Mouse (Mus musculus): Measurements from ENCODE around the gene Trim45. TPM values are rescaled to one million over a fixed set of nuclear protein-coding genes. Genes with fewer than 3 reads are reported as not detected.

The Trim45 gene
- polyA plus RNA-seq, 2 experiments: 4.3 to 12.8 TPM

GRCm38 (mm10) chr3:100908594-100908993 is 13.4 kb upstream of the Trim45 start:
- DNase-seq (ENCODE audit: low spot score): peak; percentile 48
- ATAC-seq (ENCODE audit: low FRiP score, low read depth): peak; percentile 62; the same call in 1 of the 2 replicates
- H3K27ac ChIP-seq (replicated peaks; ENCODE audit: low read depth, low read length): no peak overlapping the region

GRCm38 (mm10) chr3:100910621-100911020 is 11.4 kb upstream of the Trim45 start:
- peaks cover 13% of the 10 kb centered on the region for H3K4me1 ChIP-seq (ENCODE audit: control insufficient read depth, insufficient read depth, low read length)
- H3K9ac ChIP-seq (ENCODE audit: low read depth, low read length, severe bottlenecking): no peak overlapping the region
- no peaks in the 10 kb centered on the region for H3K27me3 ChIP-seq (ENCODE audit: control insufficient read depth, insufficient read depth, low read length)
- no peak overlapping the region for H3K4me3 ChIP-seq (replicated peaks; ENCODE audit: low read length)
- H3K27ac ChIP-seq (replicated peaks; ENCODE audit: low read depth, low read length): no peak overlapping the region
- H3K9me3 ChIP-seq (ENCODE audit: control insufficient read depth, low read length): no peaks in the 10 kb centered on the region
- DNase-seq (ENCODE audit: low spot score): peak; percentile 18
- H3K36me3 ChIP-seq (ENCODE audit: control insufficient read depth, insufficient read depth, low read length): no peaks in the 10 kb centered on the region
- no peak overlapping the region for H3K4me2 ChIP-seq (replicated peaks; ENCODE audit: low read depth, low read length, severe bottlenecking)
- ATAC-seq (ENCODE audit: low FRiP score, low read depth): 0 out of 2 replicates have a peak, but pooled peaks have one; percentile 14
- TF ChIP-seq POLR2A (IDR thresholded peaks at IDR 0.05; ENCODE audit: borderline replicate concordance, extremely low read depth, insufficient read depth, insufficient read length): no peak
- 37% methylated on average over 5 of the region's 5 CpGs for WGBS

More at GRCm38 (mm10) chr3:100908594-100908993, 13.4 kb upstream of the Trim45 start:
- TF ChIP-seq POLR2A (IDR thresholded peaks at IDR 0.05; ENCODE audit: borderline replicate concordance, extremely low read depth, insufficient read depth, insufficient read length): no peak
- H3K27me3 ChIP-seq (ENCODE audit: control insufficient read depth, insufficient read depth, low read length): no peaks in the 10 kb centered on the region
- H3K4me1 ChIP-seq (ENCODE audit: control insufficient read depth, insufficient read depth, low read length): peaks cover 13% of the 10 kb centered on the region
- H3K4me2 ChIP-seq (replicated peaks; ENCODE audit: low read depth, low read length, severe bottlenecking): no peak overlapping the region
- no peaks in the 10 kb centered on the region for H3K36me3 ChIP-seq (ENCODE audit: control insufficient read depth, insufficient read depth, low read length)
- no peaks in the 10 kb centered on the region for H3K9me3 ChIP-seq (ENCODE audit: control insufficient read depth, low read length)
- no peak overlapping the region for H3K9ac ChIP-seq (ENCODE audit: low read depth, low read length, severe bottlenecking)
- no peak overlapping the region for H3K4me3 ChIP-seq (replicated peaks; ENCODE audit: low read length)
- WGBS: 29% methylated on average over 6 of the region's 6 CpGs

- no peak for DNase-seq (ENCODE audit: low spot score)
- 46% methylated on average over 9 of the region's 9 CpGs for WGBS
- Histone ChIP-seq H3K27me3 (ENCODE audit: control insufficient read depth, insufficient read depth, low read length) (no peaks in the 10 kb centered on the region), H3K4me3 (replicated peaks; ENCODE audit: low read length) (no peak overlapping the region), H3K27ac (replicated peaks; ENCODE audit: low read depth, low read length) (no peak overlapping the region), H3K4me1 (ENCODE audit: control insufficient read depth, insufficient read depth, low read length) (peaks cover 13% of the 10 kb centered on the region), H3K36me3 (ENCODE audit: control insufficient read depth, insufficient read depth, low read length) (no peaks in the 10 kb centered on the region), H3K4me2 (replicated peaks; ENCODE audit: low read depth, low read length, severe bottlenecking) (no peak overlapping the region), H3K9ac (ENCODE audit: low read depth, low read length, severe bottlenecking) (no peak overlapping the region), H3K9me3 (ENCODE audit: control insufficient read depth, low read length) (no peaks in the 10 kb centered on the region)
- no peak for TF ChIP-seq POLR2A (IDR thresholded peaks at IDR 0.05; ENCODE audit: borderline replicate concordance, extremely low read depth, insufficient read depth, insufficient read length)
- ATAC-seq (ENCODE audit: low FRiP score, low read depth): peak; percentile 51
These were observed 11.0 kb upstream of the Trim45 start for GRCm38 (mm10) chr3:100911026-100911425.

- Histone ChIP-seq H3K9me3 (ENCODE audit: control insufficient read depth, low read length) (no peaks in the 10 kb centered on the region), H3K9ac (ENCODE audit: low read depth, low read length, severe bottlenecking) (no peak overlapping the region), H3K4me1 (ENCODE audit: control insufficient read depth, insufficient read depth, low read length) (peaks cover 13% of the 10 kb centered on the region), H3K27ac (replicated peaks; ENCODE audit: low read depth, low read length) (peak overlapping the region; percentile 5; the same call in 1 of the 2 replicates), H3K27me3 (ENCODE audit: control insufficient read depth, insufficient read depth, low read length) (no peaks in the 10 kb centered on the region), H3K36me3 (ENCODE audit: control insufficient read depth, insufficient read depth, low read length) (no peaks in the 10 kb centered on the region), H3K4me3 (replicated peaks; ENCODE audit: low read length) (no peak overlapping the region), H3K4me2 (replicated peaks; ENCODE audit: low read depth, low read length, severe bottlenecking) (no peak overlapping the region)
- no peak for DNase-seq (ENCODE audit: low spot score)
- peak; percentile 25; the same call in 1 of the 2 replicates for ATAC-seq (ENCODE audit: low FRiP score, low read depth)
- 41% methylated on average over 7 of the region's 7 CpGs for whole genome bisulfite sequencing
- no peak for TF ChIP-seq POLR2A (IDR thresholded peaks at IDR 0.05; ENCODE audit: borderline replicate concordance, extremely low read depth, insufficient read depth, insufficient read length)
These were observed 10.3 kb upstream of the Trim45 start for GRCm38 (mm10) chr3:100911498-100912213.

GRCm38 (mm10) chr3:100916844-100917243 is 5.2 kb upstream of the Trim45 start:
- TF ChIP-seq POLR2A (IDR thresholded peaks at IDR 0.05; ENCODE audit: borderline replicate concordance, extremely low read depth, insufficient read depth, insufficient read length): no peak
- no peaks in the 10 kb centered on the region for H3K27me3 ChIP-seq (ENCODE audit: control insufficient read depth, insufficient read depth, low read length)
- H3K36me3 ChIP-seq (ENCODE audit: control insufficient read depth, insufficient read depth, low read length): no peaks in the 10 kb centered on the region
- H3K4me2 ChIP-seq (replicated peaks; ENCODE audit: low read depth, low read length, severe bottlenecking): no peak overlapping the region
- no peaks in the 10 kb centered on the region for H3K9me3 ChIP-seq (ENCODE audit: control insufficient read depth, low read length)
- 23% methylated on average over 7 of the region's 7 CpGs for WGBS
- H3K4me1 ChIP-seq (ENCODE audit: control insufficient read depth, insufficient read depth, low read length): peaks cover 5% of the 10 kb centered on the region
- H3K9ac ChIP-seq (ENCODE audit: low read depth, low read length, severe bottlenecking): no peak overlapping the region
- no peak overlapping the region for H3K27ac ChIP-seq (replicated peaks; ENCODE audit: low read depth, low read length)
- ATAC-seq (ENCODE audit: low FRiP score, low read depth) (no peak), DNase-seq (ENCODE audit: low spot score) (peak; percentile 87)
- no peak overlapping the region for H3K4me3 ChIP-seq (replicated peaks; ENCODE audit: low read length)

Data from limb, embryonic 14.5 days (tissue).